Mouse (Mus musculus) small intestine, adult 2 months (tissue): ENCODE results near the gene Fgfr1op2. TPM values are rescaled to one million over a fixed set of nuclear protein-coding genes. Genes with fewer than 3 reads are reported as not detected.
"Not testable (repeated sequence)": the region's sequence is repeated elsewhere in the genome, so short reads cannot be mapped to it uniquely, and the experiment has no call there.

Experiments used
- H3K27ac ChIP-seq: fragments of 200-500 bp; 2 replicates; pipeline ENCODE4 v1.5.1; 2012; ENCODE audit warnings: low read depth, low read length, control low read depth, inconsistent platforms; ENCODE audit not compliant: insufficient read depth
- H3K27me3 ChIP-seq: fragments of 200-500 bp; 2 replicates; pipeline ENCODE4 v1.6.1; 2012; ENCODE audit warnings: mild to moderate bottlenecking, moderate library complexity, low read length, inconsistent platforms; ENCODE audit not compliant: control insufficient read depth, insufficient read depth
- H3K36me3 ChIP-seq: fragments of 200-500 bp; 2 replicates; pipeline ENCODE4 v1.6.1; 2012; ENCODE audit warnings: mild to moderate bottlenecking, low read length, control low read depth, inconsistent platforms; ENCODE audit not compliant: control insufficient read depth, insufficient read depth
- H3K4me1 ChIP-seq: fragments of 200-500 bp; 2 replicates; pipeline ENCODE4 v1.6.1; 2012; ENCODE audit warnings: low read length, inconsistent platforms, mixed read lengths; ENCODE audit not compliant: control insufficient read depth, insufficient read depth, insufficient read length
- H3K4me3 ChIP-seq: fragments of 200-500 bp; 2 replicates; pipeline ENCODE4 v1.5.1; 2012; ENCODE audit warnings: low read depth, mild to moderate bottlenecking, control low read depth, inconsistent platforms, low read length, moderate library complexity
- CTCF ChIP-seq: fragments of 200-500 bp; IDR thresholded peaks from 2 replicates; pipeline ENCODE4 v1.5.1; 2012; ENCODE audit warnings: low read depth, mild to moderate bottlenecking, control low read depth, inconsistent platforms, low read length, moderate library complexity, mixed read lengths; ENCODE audit not compliant: insufficient replicate concordance, insufficient read length; ENCODE audit errors: extremely low read depth
- POLR2A ChIP-seq: fragments of 200-500 bp; IDR thresholded peaks from 2 replicates; pipeline ENCODE4 v1.6.1; 2012; ENCODE audit warnings: low read depth, mild to moderate bottlenecking, control low read depth, inconsistent platforms, low read length, moderate library complexity
- WGBS: fragments of 180-500 bp; shearing (Covaris S2); methylation state at CpG from one replicate; pipeline ENCODE4 v1.1.7; 2018; 5-methylcytosine and 5-hydroxymethylcytosine counted together
- polyA plus RNA-seq: library from polyadenylated mRNA; depleted of rRNA; stranded (reverse); fragments of >200 nt; gene quantifications from 2 replicates; pipeline ENCODE4 v1.2.3, GENCODE M21; 2012

The Fgfr1op2 gene
- polyA plus RNA-seq, 1 experiment: 54.7 TPM

- no peaks in the 10 kb centered on the region; the same call in 1 of the 2 replicates for H3K27me3 ChIP-seq
- 61% methylated on average over 4 of the region's 4 CpGs for WGBS
- no peaks in the 10 kb centered on the region for H3K36me3 ChIP-seq
- H3K4me3 ChIP-seq: no peak overlapping the region
- no peak overlapping the region for H3K27ac ChIP-seq
- no peaks in the 10 kb centered on the region for H3K4me1 ChIP-seq
- TF ChIP-seq POLR2A (no peak), CTCF (no peak)
Measured at GRCm38 (mm10) chr6:146538661-146539060, 38.3 kb upstream of the Fgfr1op2 start.

GRCm38 (mm10) chr6:146540386-146540785 is 36.6 kb upstream of the Fgfr1op2 start:
- no peaks in the 10 kb centered on the region for H3K27me3 ChIP-seq
- TF ChIP-seq POLR2A (no peak), CTCF (no peak)
- no peak overlapping the region for H3K4me3 ChIP-seq
- WGBS: 82% methylated on average over 3 of the region's 3 CpGs
- no peaks in the 10 kb centered on the region for H3K4me1 ChIP-seq
- no peaks in the 10 kb centered on the region for H3K36me3 ChIP-seq
- no peak overlapping the region for H3K27ac ChIP-seq

- Histone ChIP-seq H3K4me1 (no peaks in the 10 kb centered on the region), H3K4me3 (no peak overlapping the region), H3K27me3 (no peaks in the 10 kb centered on the region), H3K27ac (no peak overlapping the region), H3K36me3 (peaks cover 7% of the 10 kb centered on the region; the same call in 1 of the 2 replicates)
- TF ChIP-seq CTCF: no peak
- TF ChIP-seq POLR2A: no peak
- 90% methylated on average over 1 of the region's 1 CpGs for WGBS
Measured at GRCm38 (mm10) chr6:146544622-146545021, 32.4 kb upstream of the Fgfr1op2 start.

GRCm38 (mm10) chr6:146545289-146545865 is 31.6 kb upstream of the Fgfr1op2 start:
- no peak overlapping the region for H3K27ac ChIP-seq
- H3K4me3 ChIP-seq: no peak overlapping the region
- H3K4me1 ChIP-seq: no peaks in the 10 kb centered on the region
- peaks cover 10% of the 10 kb centered on the region for H3K36me3 ChIP-seq
- TF ChIP-seq POLR2A (no peak), CTCF (no peak)
- H3K27me3 ChIP-seq: no peaks in the 10 kb centered on the region
- WGBS: 71% methylated on average over 5 of the region's 5 CpGs

- no peaks in the 10 kb centered on the region for H3K27me3 ChIP-seq
- no peaks in the 10 kb centered on the region for H3K4me1 ChIP-seq
- TF ChIP-seq POLR2A (no peak), CTCF (no peak)
- peaks cover 45% of the 10 kb centered on the region for H3K36me3 ChIP-seq
- 82% methylated on average over 2 of the region's 2 CpGs for WGBS
- no peak overlapping the region for H3K4me3 ChIP-seq
- H3K27ac ChIP-seq: no peak overlapping the region
Measured at GRCm38 (mm10) chr6:146550421-146550820, 26.6 kb upstream of the Fgfr1op2 start.

- Histone ChIP-seq H3K27ac (no peak overlapping the region), H3K27me3 (no peaks in the 10 kb centered on the region), H3K4me1 (no peaks in the 10 kb centered on the region), H3K4me3 (no peak overlapping the region), H3K36me3 (peaks cover 52% of the 10 kb centered on the region)
- no peak for TF ChIP-seq CTCF
- no peak for TF ChIP-seq POLR2A
Measured at GRCm38 (mm10) chr6:146551326-146551725, 25.7 kb upstream of the Fgfr1op2 start.

- H3K27me3 ChIP-seq, H3K4me1 ChIP-seq, H3K27ac ChIP-seq, H3K4me3 ChIP-seq: not testable (repeated sequence)
- 92% methylated on average over 1 of the region's 1 CpGs for WGBS
- H3K36me3 ChIP-seq: peaks cover 42% of the 10 kb centered on the region
Measured at GRCm38 (mm10) chr6:146562461-146562860, 14.5 kb upstream of the Fgfr1op2 start.

- no peak for TF ChIP-seq CTCF
- TF ChIP-seq POLR2A: no peak
- H3K27ac ChIP-seq: no peak overlapping the region
Measured at GRCm38 (mm10) chr6:146572073-146572472, 4.9 kb upstream of the Fgfr1op2 start.

More at GRCm38 (mm10) chr6:146572073-146572472, 4.9 kb upstream of the Fgfr1op2 start:
- H3K36me3 ChIP-seq: peaks cover 9% of the 10 kb centered on the region
- no peaks in the 10 kb centered on the region for H3K27me3 ChIP-seq
- no peak overlapping the region for H3K4me3 ChIP-seq
- no peaks in the 10 kb centered on the region for H3K4me1 ChIP-seq
